Mouse (Mus musculus) embryo, embryonic 11.5 days (tissue): ENCODE measurements around the gene Zfp873.
"Not testable (repeated sequence)": the region's sequence is repeated elsewhere in the genome, so short reads cannot be mapped to it uniquely, and the experiment has no call there.

ENCODE experiments used
- DNase-seq: peaks from one replicate; pipeline ENCODE4 v3.0.0-alpha.2; 2012; ENCODE audit warnings: low read depth, low spot score

The Zfp873 gene

DNA sequence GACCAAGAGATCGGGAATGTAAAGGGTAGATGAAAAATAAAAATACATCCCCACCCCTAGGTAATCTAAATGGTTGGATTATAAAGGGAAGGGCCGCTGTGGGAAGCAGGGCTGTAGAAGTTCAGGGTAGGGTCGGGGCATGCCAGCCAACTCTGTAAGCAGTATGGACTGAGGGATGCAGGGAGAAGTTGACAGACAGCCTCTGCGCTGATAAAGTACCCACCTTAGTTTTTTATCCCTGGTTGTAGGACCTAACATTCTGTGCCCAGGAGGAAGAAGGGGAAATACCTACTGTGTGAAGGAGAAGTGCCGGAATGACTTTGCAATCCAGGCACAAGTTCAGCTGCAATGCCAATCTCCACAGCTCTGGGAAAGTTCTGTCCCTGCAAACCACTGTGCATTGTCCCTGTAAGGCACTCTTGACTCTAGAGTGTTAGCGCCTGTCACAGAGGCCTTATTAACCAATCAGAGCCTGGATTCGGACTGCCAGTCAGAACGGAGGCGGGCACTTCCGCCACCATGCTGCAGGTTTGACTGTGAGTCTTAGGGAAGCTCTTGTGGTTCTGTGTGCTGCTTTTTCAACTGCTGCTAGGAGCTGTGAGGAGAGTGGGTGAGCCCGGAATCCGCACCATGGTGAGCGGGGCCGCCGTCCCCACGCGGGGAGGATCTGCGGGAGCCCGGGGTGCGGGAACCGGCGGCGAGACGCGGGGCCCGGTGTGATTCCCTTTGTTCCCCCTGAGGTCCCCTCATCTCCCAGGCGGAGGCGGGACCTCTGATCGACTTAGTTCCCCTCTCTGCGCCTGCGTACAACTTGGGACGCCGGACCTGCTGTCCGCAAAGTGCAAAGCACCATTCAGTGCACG lies at the start of gene Zfp873:
TSS of gene Zfp873 (plus strand) at position 527 of the 863 bp plus-strand sequence.
- peak; percentile 91 for DNase-seq

DNA sequence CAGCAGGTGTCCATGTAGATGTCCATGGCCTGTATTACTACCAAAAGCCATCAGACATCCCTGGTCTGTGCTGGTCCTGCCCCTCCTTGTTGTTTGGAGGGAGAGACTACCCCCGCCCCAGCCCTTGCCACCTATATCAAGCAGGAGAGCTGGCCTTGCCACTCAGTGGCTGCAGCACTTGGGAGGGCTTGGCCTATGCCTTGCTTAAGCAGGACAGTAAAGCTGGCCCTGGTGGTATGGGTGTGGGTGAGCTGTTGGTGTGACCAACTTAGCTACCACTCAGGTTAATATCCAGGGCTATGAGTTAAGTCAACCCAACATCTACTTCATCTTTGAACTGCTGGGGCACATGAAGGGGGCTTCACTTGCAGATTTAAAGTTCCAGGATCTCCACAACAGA lies 44.7 kb upstream of the Zfp873 start:
- not testable (repeated sequence) for DNase-seq

DNA sequence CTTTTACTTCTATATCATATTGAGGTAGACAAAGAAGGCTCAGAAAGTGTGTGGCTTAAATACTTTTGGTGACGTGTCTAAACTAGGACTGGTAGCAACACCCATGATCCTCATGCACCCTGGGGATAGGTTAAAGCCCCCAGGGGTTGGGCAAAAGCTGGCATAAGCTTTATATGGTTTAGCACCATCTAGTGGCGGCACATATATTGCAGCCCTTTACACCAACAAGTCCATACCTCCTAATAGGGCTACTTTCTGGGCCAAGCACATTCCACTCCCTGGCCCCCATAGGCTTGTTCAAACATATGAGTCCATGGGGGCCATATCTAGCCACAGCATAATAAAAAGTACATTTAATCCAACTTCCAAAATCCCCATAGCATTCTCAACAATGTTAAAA lies 43.1 kb upstream of the Zfp873 start:
- DNase-seq = not testable (repeated sequence)

DNA sequence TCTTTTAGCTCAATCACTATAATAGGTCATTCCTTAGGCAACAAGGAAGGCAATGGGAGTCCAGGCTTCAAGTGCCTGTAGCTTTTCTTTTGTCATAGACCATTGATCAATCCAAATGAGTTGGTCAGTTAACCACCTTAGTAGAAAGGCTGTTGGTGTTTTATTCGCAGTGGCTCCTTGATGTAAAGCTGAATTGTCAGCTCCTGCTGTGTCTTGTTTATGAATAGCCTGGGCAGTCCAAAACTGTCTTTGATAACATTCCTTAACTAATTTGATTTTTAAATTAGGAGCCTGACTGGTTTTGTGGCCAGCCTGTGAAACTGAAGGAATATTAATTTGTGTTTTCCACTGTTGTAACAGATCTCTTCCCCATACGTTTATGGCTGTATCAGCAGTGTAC lies 5.7 kb upstream of the Zfp873 start:
- no peak for DNase-seq

DNA sequence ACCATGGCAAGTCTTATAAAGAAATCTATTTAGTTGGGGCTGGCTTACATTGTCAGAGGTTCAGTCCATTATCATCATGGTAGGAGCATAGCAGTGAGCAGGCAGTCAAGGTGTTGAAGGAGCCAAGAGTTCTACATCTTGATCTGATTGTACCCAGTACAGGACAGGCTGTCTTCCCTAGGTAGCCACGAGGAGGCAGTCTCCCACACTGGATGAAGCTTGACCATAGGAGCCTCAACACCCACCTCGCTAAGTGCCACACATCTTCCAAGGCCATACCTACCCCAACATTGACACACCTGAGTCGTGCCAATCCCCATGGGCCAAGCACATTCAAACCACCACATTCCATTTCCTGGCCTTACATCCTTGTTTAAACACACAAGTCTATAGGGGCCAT lies 1.3 kb upstream of the Zfp873 start:
- no peak for DNase-seq

DNA sequence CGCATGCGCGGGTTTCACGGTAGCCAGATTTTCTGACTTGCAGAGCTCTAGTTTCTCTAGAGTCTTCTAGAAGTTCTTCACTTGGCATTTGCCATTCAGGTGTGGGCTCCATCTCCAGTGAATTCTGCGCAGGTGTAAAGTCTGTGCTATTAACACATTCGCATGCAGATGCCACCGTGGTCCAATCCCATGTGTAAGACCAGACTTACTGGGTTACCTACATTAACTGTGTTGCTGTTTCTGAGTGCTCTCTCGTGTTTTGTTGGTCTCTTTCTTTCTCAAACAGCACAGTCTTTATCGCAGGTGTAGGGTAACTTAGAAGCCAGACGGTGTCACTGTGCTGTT lies 509 bp downstream of the Zfp873 start:
- not testable (repeated sequence) for DNase-seq

DNA sequence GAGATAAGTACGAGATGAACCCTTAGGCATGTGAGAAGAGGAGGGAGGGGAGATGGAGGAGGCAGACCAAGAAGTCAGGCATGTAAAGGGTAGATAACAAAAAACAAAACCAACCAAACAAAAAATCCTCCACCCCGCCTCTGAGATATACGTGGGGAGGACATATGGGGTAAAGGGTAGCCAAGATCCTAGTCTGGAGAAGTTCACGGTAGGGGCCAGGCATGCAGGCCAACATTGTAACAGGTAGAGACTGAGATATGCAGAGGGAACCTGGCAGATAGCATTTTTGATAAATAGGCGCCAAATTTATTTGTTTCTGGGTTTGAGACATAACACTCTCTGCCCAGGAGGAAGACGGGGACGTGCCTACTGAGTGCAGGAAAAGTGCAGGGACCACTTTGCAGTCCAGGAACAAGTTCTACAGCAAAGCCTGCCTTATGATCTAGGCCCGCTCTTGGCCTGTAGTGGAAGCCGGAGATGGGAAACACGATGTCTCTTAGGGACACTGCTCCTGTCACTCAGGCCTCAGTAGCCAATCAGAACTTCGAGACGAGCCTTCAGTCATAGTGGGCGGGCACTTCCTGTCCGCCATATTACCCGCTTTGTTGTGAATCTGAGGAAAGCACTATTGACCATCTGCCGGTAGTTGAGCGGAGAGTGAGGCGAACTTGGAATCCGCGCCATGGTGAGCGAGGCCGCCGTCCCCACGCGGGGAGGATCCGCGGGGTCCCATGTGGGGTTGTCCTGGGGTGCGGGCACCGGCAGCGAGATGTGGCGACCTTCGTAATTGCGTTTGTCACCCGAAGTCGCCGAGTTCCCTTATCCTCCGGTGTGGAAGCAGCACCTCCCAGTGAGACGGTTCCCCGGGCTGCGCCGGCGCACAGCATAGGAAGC lies 35.1 kb downstream of the Zfp873 start, which contains the start of gene BC024063:
TSS of gene BC024063 (plus strand) at position 626 of the 894 bp plus-strand sequence.
- DNase-seq = peak; percentile 56

DNA sequence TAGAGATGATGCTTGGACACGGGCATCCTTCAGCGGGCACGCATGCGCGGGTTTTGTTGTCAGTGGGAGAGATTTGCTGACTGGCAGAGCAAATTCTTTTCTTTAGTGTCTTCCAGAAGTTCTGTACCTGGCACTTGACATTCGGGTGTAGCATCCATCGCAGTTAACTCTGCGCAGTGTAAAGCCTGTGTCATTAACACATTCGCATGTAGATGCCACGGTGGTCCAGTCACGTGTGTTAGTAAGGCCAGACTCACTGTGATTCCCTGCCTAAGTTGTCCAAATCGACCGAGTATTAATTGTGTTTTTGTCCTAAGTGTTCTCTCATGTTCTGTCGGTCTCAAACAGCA lies 35.7 kb downstream of the Zfp873 start:
- DNase-seq = not testable (repeated sequence)
